In the genomic region with DNA sequence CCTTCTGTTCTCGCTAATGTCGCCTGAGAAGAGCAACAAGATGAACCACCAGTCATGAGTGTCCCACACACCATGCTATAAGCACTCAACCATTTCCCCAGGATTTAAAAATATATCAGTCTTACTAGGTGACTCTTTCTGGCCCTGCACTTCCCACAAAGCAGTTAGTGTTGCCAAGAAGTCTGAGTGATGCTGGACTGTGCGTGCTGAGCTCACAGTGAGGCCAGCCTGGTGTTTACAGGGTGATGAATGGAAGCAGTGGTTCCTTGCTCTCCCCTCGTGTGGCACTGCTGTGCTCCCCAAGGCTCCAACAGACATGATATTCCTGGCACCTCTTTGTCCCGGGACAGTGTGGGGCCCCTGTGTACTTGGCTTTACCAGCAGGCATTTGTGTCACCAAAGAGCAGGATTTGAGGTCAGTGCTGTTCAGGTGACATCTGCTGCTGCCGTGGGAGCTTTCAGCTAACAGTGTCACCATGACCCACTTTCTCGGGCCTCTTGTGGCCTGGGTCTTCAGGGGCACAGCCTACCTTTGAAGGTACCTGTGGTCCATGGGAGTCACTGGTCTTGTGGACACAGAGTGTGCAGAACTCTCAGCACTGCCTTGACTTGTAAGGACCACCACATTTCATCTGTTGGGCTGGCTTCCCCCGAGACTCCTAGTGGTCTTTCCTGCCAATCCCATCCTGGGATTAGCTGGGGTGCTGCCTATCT, we compare ENCODE assay signal across 20 mouse cellular contexts.
DNase-seq lines count a peak whose midpoint lies in the region; ATAC-seq and TF ChIP-seq lines count a peak whose summit lies in the region.
"Had no signal": no experiment of that assay in that cellular context is flagged by ENCODE, and none has a peak within 500 bp of the region (broad histone marks: within the 10 kb centered on the region; RNA-seq: fewer than 3 reads in every experiment).

No protein-coding gene starts in this region.

- H3K27me3 ChIP-seq in heart, embryonic 13.5 days (replicated peaks), result no peaks in the 10 kb centered on the region
- no peaks in the 10 kb centered on the region for H3K27me3 ChIP-seq in midbrain, embryonic 11.5 days (ENCODE audit: control insufficient read depth, insufficient read depth, low read length)
- H3K27me3 ChIP-seq in midbrain, embryonic 14.5 days (ENCODE audit: control insufficient read depth, insufficient read depth, low read length), result no peaks in the 10 kb centered on the region
- H3K27me3 ChIP-seq in midbrain, postnatal 0 days (ENCODE audit: insufficient read depth, low read length), result no peaks in the 10 kb centered on the region
- H3K27me3 ChIP-seq: limb, embryonic 13.5 days; liver, embryonic 13.5 days had no signal

- H3K4me2 ChIP-seq in heart, embryonic 13.5 days, result no peak overlapping the region
- H3K4me2 ChIP-seq in midbrain, embryonic 11.5 days, result no peak overlapping the region
- no peak overlapping the region for H3K4me2 ChIP-seq in midbrain, embryonic 14.5 days (ENCODE audit: low read length)
- H3K4me2 ChIP-seq in midbrain, postnatal 0 days (ENCODE audit: low read depth, low read length, poor library complexity, severe bottlenecking), result no peak overlapping the region
- H3K4me2 ChIP-seq: limb, embryonic 13.5 days; liver, embryonic 13.5 days; lung, embryonic 14.5 days had no signal

- 59% methylated on average over 8 of the region's 8 CpGs for WGBS in heart, embryonic 13.5 days
- WGBS in midbrain, embryonic 11.5 days, result 69% methylated on average over 8 of the region's 8 CpGs
- 63% methylated on average over 8 of the region's 8 CpGs for WGBS in midbrain, embryonic 14.5 days
- 62% methylated on average over 8 of the region's 8 CpGs for WGBS in midbrain, postnatal 0 days

- no peak overlapping the region for H3K4me3 ChIP-seq in heart, embryonic 13.5 days
- H3K4me3 ChIP-seq in midbrain, embryonic 11.5 days (ENCODE audit: low read depth, low read length), result no peak overlapping the region
- no peak overlapping the region for H3K4me3 ChIP-seq in midbrain, embryonic 14.5 days (replicated peaks; ENCODE audit: low read depth, low read length)
- no peak overlapping the region for H3K4me3 ChIP-seq in midbrain, postnatal 0 days (ENCODE audit: low read depth, low read length)
- H3K4me3 ChIP-seq: erythroblast, embryonic 14.5 days; limb, embryonic 13.5 days; liver, embryonic 13.5 days; myocyte had no signal

- TF ChIP-seq CTCF in midbrain, postnatal 0 days (IDR thresholded peaks at IDR 0.05), result no peak

- peaks cover 11% of the 10 kb centered on the region for H3K36me3 ChIP-seq in heart, embryonic 13.5 days
- H3K36me3 ChIP-seq in midbrain, embryonic 11.5 days (ENCODE audit: control insufficient read depth, insufficient read depth, low read length), result peaks cover 11% of the 10 kb centered on the region
- peaks cover 43% of the 10 kb centered on the region for H3K36me3 ChIP-seq in midbrain, embryonic 14.5 days (ENCODE audit: control insufficient read depth, insufficient read depth, low read length)
- peaks cover 34% of the 10 kb centered on the region for H3K36me3 ChIP-seq in midbrain, postnatal 0 days (ENCODE audit: insufficient read depth, low read length)
- H3K36me3 ChIP-seq: G1E; liver, embryonic 13.5 days had no signal

- no peak overlapping the region for H3K27ac ChIP-seq in heart, embryonic 13.5 days (replicated peaks)
- H3K27ac ChIP-seq in midbrain, embryonic 11.5 days (ENCODE audit: low read depth, low read length), result no peak overlapping the region
- H3K27ac ChIP-seq in midbrain, embryonic 14.5 days (replicated peaks; ENCODE audit: low read depth, low read length), result no peak overlapping the region
- H3K27ac ChIP-seq in midbrain, postnatal 0 days (ENCODE audit: low read depth, low read length), result 0 out of 2 replicates have a peak overlapping the region, but pooled peaks have one; percentile 26
- H3K27ac ChIP-seq: limb, embryonic 13.5 days; liver, embryonic 13.5 days; stomach, postnatal 0 days had no signal

- 0 out of 2 replicates have a peak overlapping the region, but pooled peaks have one; percentile 38 for H3K9ac ChIP-seq in heart, embryonic 13.5 days
- no peak overlapping the region for H3K9ac ChIP-seq in midbrain, embryonic 11.5 days (ENCODE audit: low read length)
- no peak overlapping the region for H3K9ac ChIP-seq in midbrain, embryonic 14.5 days (replicated peaks; ENCODE audit: low read length)
- 0 out of 2 replicates have a peak overlapping the region, but pooled peaks have one; percentile 13 for H3K9ac ChIP-seq in midbrain, postnatal 0 days (replicated peaks; ENCODE audit: low read length, poor library complexity, severe bottlenecking)
- H3K9ac ChIP-seq: limb, embryonic 13.5 days; liver, embryonic 13.5 days; lung, embryonic 14.5 days had no signal

- no peaks in the 10 kb centered on the region for H3K9me3 ChIP-seq in heart, embryonic 13.5 days
- no peaks in the 10 kb centered on the region for H3K9me3 ChIP-seq in midbrain, embryonic 11.5 days (ENCODE audit: control insufficient read depth, low read length)
- no peaks in the 10 kb centered on the region for H3K9me3 ChIP-seq in midbrain, embryonic 14.5 days (ENCODE audit: control insufficient read depth, low read length)
- H3K9me3 ChIP-seq in midbrain, postnatal 0 days (ENCODE audit: low read length), result no peaks in the 10 kb centered on the region
- H3K9me3 ChIP-seq: G1E; liver, embryonic 13.5 days had no signal

- ATAC-seq in cerebellum, adult (ENCODE audit: insufficient number of reproducible peaks, low FRiP score, low TSS enrichment), result peak; percentile 4; the same call in 1 of the 2 replicates
- no peak for ATAC-seq in heart, embryonic 13.5 days (ENCODE audit: extremely low read depth, insufficient number of reproducible peaks, low FRiP score, low TSS enrichment)
- no peak for ATAC-seq in midbrain, embryonic 11.5 days (ENCODE audit: low FRiP score)
- no peak for ATAC-seq in midbrain, embryonic 14.5 days (ENCODE audit: low FRiP score, low TSS enrichment)
- no peak for ATAC-seq in midbrain, postnatal 0 days (ENCODE audit: low FRiP score)
- no peak for ATAC-seq in activated CD4-positive, CD25-positive, alpha-beta regulatory T cell, adult 4 months
- ATAC-seq: CD4-positive, CD25-positive, alpha-beta regulatory T cell, adult 4 months had no signal

- DNase-seq in cerebellum, postnatal 4 days (ENCODE audit: low spot score in 2 of 2), result no peak
- no peak for DNase-seq in heart, adult 18-20 months
- DNase-seq in midbrain, embryonic 11.5 days (ENCODE audit: low spot score, missing footprints), result peak; percentile 51
- DNase-seq in midbrain, embryonic 14.5 days, result no peak
- no peak for DNase-seq in midbrain, postnatal 0 days (ENCODE audit: low spot score)
- DNase-seq: gastrocnemius, postnatal 14 days; heart, postnatal 10 days; kidney, adult 11 months; liver, embryonic 13.5 days; lung, embryonic 14.5 days; lung, postnatal 36 days had no signal

- H3K4me1 ChIP-seq in heart, embryonic 13.5 days, result peaks cover 21% of the 10 kb centered on the region
- H3K4me1 ChIP-seq in midbrain, embryonic 11.5 days (ENCODE audit: control insufficient read depth, insufficient read depth, low read length), result peaks cover 18% of the 10 kb centered on the region
- H3K4me1 ChIP-seq in midbrain, embryonic 14.5 days (ENCODE audit: control insufficient read depth, insufficient read depth, low read length), result peaks cover 21% of the 10 kb centered on the region
- peaks cover 9% of the 10 kb centered on the region; the same call in 1 of the 2 replicates for H3K4me1 ChIP-seq in midbrain, postnatal 0 days (ENCODE audit: insufficient read depth, low read length)
- H3K4me1 ChIP-seq: liver, embryonic 13.5 days had no signal

Comparison
In these comparisons a context has a peak if more than half of its experiments do, and no peak if none do; other contexts are left out.
1. H3K9ac ChIP-seq: peak in heart, embryonic 13.5 days (single experiment) and midbrain, postnatal 0 days (single experiment); none in midbrain, embryonic 11.5 days (single experiment) and midbrain, embryonic 14.5 days (single experiment).